ENCODE assay signal across 33 mouse cellular contexts in the genomic region with DNA sequence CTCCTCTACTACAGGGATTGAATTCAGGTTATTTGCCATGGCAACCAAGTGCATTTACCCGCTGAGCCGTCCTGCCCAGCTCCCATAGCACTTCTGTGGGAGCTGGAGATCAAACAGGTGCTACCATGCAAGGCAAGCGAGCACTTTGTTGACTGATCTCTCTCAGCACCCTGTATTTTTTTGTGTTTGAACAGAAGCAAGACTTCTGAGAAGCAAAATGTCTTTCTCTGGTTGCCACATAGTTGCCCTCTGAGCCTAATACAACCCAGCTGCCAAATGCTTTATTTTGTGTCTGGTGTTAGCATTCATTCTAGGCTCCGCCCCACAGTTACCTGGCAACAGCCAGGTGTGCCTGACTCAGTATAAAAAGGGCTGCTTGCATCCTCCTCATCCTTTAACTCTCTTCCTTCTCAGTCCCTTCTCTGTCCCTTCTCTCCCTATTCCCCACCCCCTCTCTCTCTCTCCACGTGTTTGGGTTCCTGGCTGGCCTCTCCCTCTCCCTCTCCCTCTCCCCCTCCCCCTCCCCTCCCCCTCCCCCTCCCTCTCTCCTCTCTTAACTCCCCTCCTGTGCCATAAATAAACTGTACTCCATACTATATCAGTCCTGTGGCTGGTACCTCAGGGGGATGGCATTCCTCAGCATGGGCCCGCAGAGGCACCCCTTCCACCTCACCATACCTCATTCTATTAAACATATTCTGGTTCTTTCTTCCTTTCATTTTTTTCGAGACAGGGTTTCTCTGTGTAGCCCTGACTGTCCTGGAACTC. TPM values are rescaled to one million over a fixed set of nuclear protein-coding genes. Genes with fewer than 3 reads are reported as not detected.
DNase-seq lines count a peak whose midpoint lies in the region; ATAC-seq and TF ChIP-seq lines count a peak whose summit lies in the region.
"Had no signal": no experiment of that assay in that cellular context is flagged by ENCODE, and none has a peak within 500 bp of the region (broad histone marks: within the 10 kb centered on the region; RNA-seq: fewer than 3 reads in every experiment).

No protein-coding gene starts in this region.

- H3K79me2 ChIP-seq in liver, adult 2 months (ENCODE audit: control insufficient read depth, insufficient read depth, low read length) = no peaks in the 10 kb centered on the region

- no peak overlapping the region for H3K4me3 ChIP-seq in heart, embryonic 13.5 days
- no peak overlapping the region for H3K4me3 ChIP-seq in liver, adult 2 months (ENCODE audit: insufficient read depth, low read depth, low read length)
- no peak overlapping the region for H3K4me3 ChIP-seq in liver, embryonic 11.5 days (ENCODE audit: low read depth, low read length)
- H3K4me3 ChIP-seq: forebrain, embryonic 13.5 days; hindbrain, embryonic 15.5 days; intestine, embryonic 15.5 days; layer of hippocampus, adult 2 months; liver, embryonic 13.5 days; midbrain, embryonic 12.5 days had no signal

- no peaks in the 10 kb centered on the region for H3K9me3 ChIP-seq in heart, embryonic 13.5 days
- H3K9me3 ChIP-seq in liver, embryonic 11.5 days (ENCODE audit: control insufficient read depth, low read length) = no peaks in the 10 kb centered on the region
- H3K9me3 ChIP-seq: forebrain, embryonic 13.5 days; G1E; hindbrain, embryonic 15.5 days; intestine, embryonic 15.5 days; liver, embryonic 13.5 days; midbrain, embryonic 12.5 days had no signal

- 46% methylated on average over 7 of the region's 7 CpGs for WGBS in heart, embryonic 13.5 days
- whole genome bisulfite sequencing in liver, adult 2 months = 42% methylated on average over 7 of the region's 7 CpGs
- 55% methylated on average over 7 of the region's 7 CpGs for WGBS in liver, embryonic 11.5 days

- H3K36me3 ChIP-seq in heart, embryonic 13.5 days = no peaks in the 10 kb centered on the region
- H3K36me3 ChIP-seq in liver, adult 2 months (ENCODE audit: control insufficient read depth, insufficient read depth, low read length) = no peaks in the 10 kb centered on the region
- H3K36me3 ChIP-seq in liver, embryonic 11.5 days (ENCODE audit: control insufficient read depth, insufficient read depth, low read length) = no peaks in the 10 kb centered on the region
- H3K36me3 ChIP-seq: G1E; hindbrain, embryonic 15.5 days; intestine, embryonic 15.5 days; liver, embryonic 13.5 days; midbrain, embryonic 12.5 days had no signal

- no peak for DNase-seq in heart, adult 18-20 months
- peak; percentile 92 for DNase-seq in liver, adult 2 months (ENCODE audit: extremely low read depth, low read depth, low spot score)
- no peak for DNase-seq in liver, embryonic 11.5 days (ENCODE audit: low spot score)
- DNase-seq in testis, postnatal 14 days (ENCODE audit: low spot score) = peak; percentile 78
- no peak for DNase-seq in testis, postnatal 10 days (ENCODE audit: low spot score)
- no peak for DNase-seq in right cerebral cortex, postnatal 10 days (ENCODE audit: low spot score in 2 of 2)
- DNase-seq: adrenal gland, adult 8-10 months; B cell, adult 2 months; cerebellum, adult 18-20 months; cerebellum, postnatal 25 days; embryo, embryonic 11 days; kidney, adult 9 months; kidney, postnatal 25 days; liver, embryonic 13.5 days; right cerebral cortex, postnatal 25 days; spleen, adult 18-20 months; thymus, postnatal 36 days had no signal

- peaks cover 49% of the 10 kb centered on the region for H3K4me1 ChIP-seq in heart, embryonic 13.5 days
- H3K4me1 ChIP-seq in liver, adult 2 months (ENCODE audit: control insufficient read depth, insufficient read depth, low read length) = peaks cover 24% of the 10 kb centered on the region
- peaks cover 15% of the 10 kb centered on the region for H3K4me1 ChIP-seq in liver, embryonic 11.5 days (replicated peaks; ENCODE audit: control insufficient read depth, insufficient read depth, low read length)

- H3K27ac ChIP-seq in heart, embryonic 13.5 days (replicated peaks) = peak overlapping the region; percentile 53
- H3K27ac ChIP-seq in liver, adult 2 months (replicated peaks; ENCODE audit: insufficient read depth, low read depth, low read length) = peak overlapping the region; percentile 61
- no peak overlapping the region for H3K27ac ChIP-seq in liver, embryonic 11.5 days (ENCODE audit: low read depth, low read length)
- H3K27ac ChIP-seq: intestine, embryonic 15.5 days; layer of hippocampus, adult 2 months; liver, embryonic 13.5 days; midbrain, embryonic 12.5 days had no signal

- H3K27me3 ChIP-seq in heart, embryonic 13.5 days (replicated peaks) = no peaks in the 10 kb centered on the region
- H3K27me3 ChIP-seq in liver, adult 2 months (ENCODE audit: control insufficient read depth, insufficient read depth, low read length) = no peaks in the 10 kb centered on the region
- H3K27me3 ChIP-seq in liver, embryonic 11.5 days (replicated peaks; ENCODE audit: control insufficient read depth, insufficient read depth, low read length) = 0 out of 2 replicates have a peak, but pooled peaks cover 2% of the 10 kb centered on the region
- H3K27me3 ChIP-seq: CH12.LX; forebrain, embryonic 13.5 days; hindbrain, embryonic 15.5 days; intestine, embryonic 15.5 days; liver, embryonic 13.5 days; Patski had no signal

- peak; percentile 45 for ATAC-seq in heart, embryonic 13.5 days (ENCODE audit: extremely low read depth, insufficient number of reproducible peaks, low FRiP score, low TSS enrichment)
- ATAC-seq in liver, embryonic 11.5 days (replicated peaks; ENCODE audit: low FRiP score) = no peak
- ATAC-seq: forebrain, embryonic 13.5 days; intestine, embryonic 15.5 days; Patski had no signal

- TF ChIP-seq CTCF in liver, adult 2 months (IDR thresholded peaks at IDR 0.05; ENCODE audit: low read depth, low read length) = no peak

- no peak overlapping the region; the same call in 1 of the 2 replicates for H3K9ac ChIP-seq in heart, embryonic 13.5 days
- no peak overlapping the region for H3K9ac ChIP-seq in liver, adult 2 months (ENCODE audit: low read depth, low read length)
- no peak overlapping the region for H3K9ac ChIP-seq in liver, embryonic 11.5 days (ENCODE audit: low read depth, low read length)
- H3K9ac ChIP-seq: forebrain, embryonic 13.5 days; hindbrain, embryonic 15.5 days; intestine, embryonic 15.5 days; liver, embryonic 13.5 days; midbrain, embryonic 12.5 days had no signal

- TF ChIP-seq POLR2A in liver, adult 2 months (IDR thresholded peaks at IDR 0.05; ENCODE audit: extremely low read depth, insufficient read depth, low read length) = no peak

- H3K4me2 ChIP-seq in heart, embryonic 13.5 days = no peak overlapping the region
- no peak overlapping the region for H3K4me2 ChIP-seq in liver, embryonic 11.5 days
- H3K4me2 ChIP-seq: forebrain, embryonic 13.5 days; hindbrain, embryonic 15.5 days; intestine, embryonic 15.5 days; liver, embryonic 13.5 days; midbrain, embryonic 12.5 days had no signal

RNA-seq across cellular contexts. Expression of a gene that starts 7.8 kb away (rescaled TPM):
- polyA plus RNA-seq in heart, embryonic 13.5 days (2015; fragmentation: Nextera tagmentation; extraction: Ambion mirVana) = 1,911 and 2,064 TPM in 2 replicates
- 100 to 1,000 TPM; 118 to 148 TPM for total RNA-seq in heart, adult 18-20 months (2021)
- total RNA-seq in liver, adult 2 months (2014; rRNA removed) = 386 and 392 TPM in 2 replicates
- 283 and 350 TPM in 2 replicates for polyA plus RNA-seq in liver, adult 2 months (2012; rRNA removed)
- polyA plus RNA-seq in liver, embryonic 11.5 days (2014; fragmentation: Nextera tagmentation; extraction: Ambion mirVana) = 2,392 and 2,590 TPM in 2 replicates

RNA-seq across cellular contexts. Expression of a gene that starts 27.6 kb away (rescaled TPM):
- not detected in 2 replicates for polyA plus RNA-seq in heart, embryonic 13.5 days (2015; fragmentation: Nextera tagmentation; extraction: Ambion mirVana)
- total RNA-seq in heart, adult 18-20 months (2021) = under 1 TPM in 1 of 2 experiments, not detected in 1; 0.41 TPM
- total RNA-seq in liver, adult 2 months (2014; rRNA removed) = not detected in 2 replicates
- polyA plus RNA-seq in liver, adult 2 months (2012; rRNA removed) = not detected in 2 replicates
- polyA plus RNA-seq in liver, embryonic 11.5 days (2014; fragmentation: Nextera tagmentation; extraction: Ambion mirVana) = not detected in 2 replicates
- total RNA-seq: CH12.LX; G1E; gastrocnemius, adult 18-20 months; hematopoietic stem cell, adult 5-6 weeks; layer of hippocampus, adult 2 months; layer of hippocampus, postnatal 25 days; monocyte, adult 5-6 weeks had no signal
- polyA plus RNA-seq: embryonic facial prominence, embryonic 14.5 days; forebrain, embryonic 13.5 days; G1E; hindbrain, embryonic 15.5 days; intestine, embryonic 15.5 days; liver, embryonic 13.5 days; lung, embryonic 16.5 days; midbrain, embryonic 12.5 days; neural tube, embryonic 11.5 days; Patski had no signal

RNA-seq across cellular contexts. Expression of a gene that starts 52.7 kb away (rescaled TPM):
- polyA plus RNA-seq in heart, embryonic 13.5 days (2015; fragmentation: Nextera tagmentation; extraction: Ambion mirVana) = 18.1 and 19.9 TPM in 2 replicates
- 10 to 100 TPM; 39.6 to 46.7 TPM for total RNA-seq in heart, adult 18-20 months (2021)
- 10.0 and 10.7 TPM in 2 replicates for total RNA-seq in liver, adult 2 months (2014; rRNA removed)
- 5.8 and 8.8 TPM in 2 replicates for polyA plus RNA-seq in liver, adult 2 months (2012; rRNA removed)
- polyA plus RNA-seq in liver, embryonic 11.5 days (2014; fragmentation: Nextera tagmentation; extraction: Ambion mirVana) = 22.6 and 23.3 TPM in 2 replicates

Comparison
In these comparisons a context has a peak if more than half of its experiments do, and no peak if none do; other contexts are left out.
1. DNase-seq: peak in liver, adult 2 months (single experiment) and testis, postnatal 14 days (single experiment); none in heart, adult 18-20 months (0 of 2), liver, embryonic 11.5 days (single experiment), testis, postnatal 10 days (single experiment) and right cerebral cortex, postnatal 10 days (0 of 2).